Mouse (Mus musculus) megakaryocyte, adult 5-6 weeks (primary cell): ENCODE measurements around the gene Ppfia4. TPM values are rescaled to one million over a fixed set of nuclear protein-coding genes. Genes with fewer than 3 reads are reported as not detected.

Source experiments
- ATAC-seq: 2 replicates; pipeline ENCODE4 v1.8.0; 2016; ENCODE audit warnings: mild to moderate bottlenecking, inconsistent platforms; ENCODE audit not compliant: poor library complexity, severe bottlenecking
- total RNA-seq, 2 experiments: library from RNA; stranded (forward) in 1 of 2; stranded (reverse) in 1 of 2; fragments of 153-499, 151-499 nt in 1 of 2; fragments of 221-1000, 200-1000 nt in 1 of 2; gene quantifications; 2 replicates each; pipeline versions ENCODE4 v1.2.3 to v1.2.4; 2015 to 2017

Ppfia4 gene
- total RNA-seq, 2 experiments from 2014 or later = 50.5 to 55.6 TPM

GRCm38 (mm10) chr1:134339757-134340619 lies 7.3 kb upstream of the Ppfia4 start:
- ATAC-seq = no peak

DNA sequence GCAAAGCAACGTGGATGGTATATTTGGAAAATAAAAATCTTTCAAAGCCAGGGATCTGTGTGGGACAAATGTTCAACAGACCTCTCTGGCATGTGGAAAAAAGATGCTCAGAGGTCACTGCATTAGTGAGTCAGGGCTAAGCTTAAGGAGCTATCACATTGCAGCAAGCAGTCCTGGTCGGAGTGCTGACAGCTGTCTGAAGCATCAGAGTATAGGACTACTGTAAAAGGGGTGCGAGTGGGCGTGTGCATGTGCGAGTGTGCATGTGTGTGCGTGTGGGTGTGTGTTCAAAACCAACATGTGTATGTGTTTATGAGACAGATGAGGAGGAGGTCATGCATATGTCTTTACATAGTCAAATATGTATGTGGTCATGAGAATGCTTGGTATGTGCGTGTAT lies 6.4 kb upstream of the Ppfia4 start:
- no peak for ATAC-seq

DNA sequence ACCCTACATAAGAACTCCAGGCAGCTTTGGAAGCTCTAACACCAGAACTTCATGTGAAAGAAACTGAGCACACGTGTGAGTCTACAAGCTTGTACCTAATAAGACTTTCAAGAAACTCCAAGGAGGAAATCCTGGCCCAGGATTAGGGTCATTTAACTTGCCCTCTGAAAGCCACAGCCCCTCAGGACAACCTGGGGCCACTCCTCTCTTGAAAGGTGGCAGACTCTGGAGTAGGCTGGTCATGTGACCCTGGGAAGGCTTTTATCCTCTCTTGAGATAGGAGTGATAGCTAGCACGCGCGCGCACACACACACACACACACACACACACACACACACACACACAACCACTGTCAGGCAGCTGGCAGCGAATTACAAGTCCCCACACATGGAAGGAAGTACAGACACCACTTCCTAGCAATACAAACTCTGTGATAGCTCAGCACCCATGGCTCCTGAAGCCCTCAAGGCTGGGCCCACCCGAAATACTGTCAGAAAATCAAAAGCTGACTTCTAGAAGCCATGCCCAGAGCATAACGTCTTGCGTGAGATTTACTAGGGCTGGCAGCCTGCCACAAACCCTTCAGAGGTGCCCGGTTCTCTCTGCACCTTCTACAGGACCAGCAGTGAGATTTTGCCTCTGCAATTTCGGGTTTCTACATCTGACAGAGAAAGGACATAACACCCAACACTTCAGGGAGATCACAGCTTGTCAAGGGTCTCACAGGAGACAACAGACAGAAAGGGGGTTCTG lies 4.4 kb upstream of the Ppfia4 start:
- no peak for ATAC-seq

GRCm38 (mm10) chr1:134335924-134336810 lies 3.4 kb upstream of the Ppfia4 start:
- no peak for ATAC-seq

- no peak for ATAC-seq
Observed at GRCm38 (mm10) chr1:134335211-134335923, 2.6 kb upstream of the Ppfia4 start.

DNA sequence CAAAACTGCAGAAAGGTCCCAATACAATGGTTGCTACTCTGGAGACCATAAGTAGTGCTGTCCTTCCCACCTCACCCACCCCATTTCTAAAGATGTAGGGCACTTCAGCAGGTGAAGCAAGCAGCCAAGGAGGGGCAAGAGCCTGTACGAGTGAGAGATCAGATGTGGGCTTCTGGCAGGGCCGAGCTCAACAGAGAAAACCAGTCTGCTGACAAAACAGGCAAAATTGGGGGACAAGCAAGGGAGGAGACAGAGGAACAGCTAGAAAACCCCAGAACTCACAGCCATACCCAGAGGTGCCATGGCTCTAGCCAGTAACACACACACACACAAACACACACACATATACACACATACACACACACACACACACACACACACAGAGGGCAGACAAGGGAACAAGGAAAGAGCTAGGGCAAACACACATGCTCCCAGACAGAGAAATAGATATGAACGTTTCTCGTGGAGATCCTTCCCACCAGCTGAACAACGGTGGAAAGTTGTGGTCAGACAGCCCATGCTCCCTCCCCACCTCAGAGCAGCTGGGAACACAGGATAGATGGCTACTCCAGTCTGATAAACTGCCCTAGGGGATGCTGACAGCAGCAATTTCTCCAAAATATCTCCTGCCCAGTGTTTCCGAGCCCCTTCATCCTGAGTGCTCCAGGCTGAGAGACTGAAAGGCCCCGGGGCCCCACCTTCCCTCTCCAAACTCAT lies 1.5 kb upstream of the Ppfia4 start:
- ATAC-seq = no peak

DNA sequence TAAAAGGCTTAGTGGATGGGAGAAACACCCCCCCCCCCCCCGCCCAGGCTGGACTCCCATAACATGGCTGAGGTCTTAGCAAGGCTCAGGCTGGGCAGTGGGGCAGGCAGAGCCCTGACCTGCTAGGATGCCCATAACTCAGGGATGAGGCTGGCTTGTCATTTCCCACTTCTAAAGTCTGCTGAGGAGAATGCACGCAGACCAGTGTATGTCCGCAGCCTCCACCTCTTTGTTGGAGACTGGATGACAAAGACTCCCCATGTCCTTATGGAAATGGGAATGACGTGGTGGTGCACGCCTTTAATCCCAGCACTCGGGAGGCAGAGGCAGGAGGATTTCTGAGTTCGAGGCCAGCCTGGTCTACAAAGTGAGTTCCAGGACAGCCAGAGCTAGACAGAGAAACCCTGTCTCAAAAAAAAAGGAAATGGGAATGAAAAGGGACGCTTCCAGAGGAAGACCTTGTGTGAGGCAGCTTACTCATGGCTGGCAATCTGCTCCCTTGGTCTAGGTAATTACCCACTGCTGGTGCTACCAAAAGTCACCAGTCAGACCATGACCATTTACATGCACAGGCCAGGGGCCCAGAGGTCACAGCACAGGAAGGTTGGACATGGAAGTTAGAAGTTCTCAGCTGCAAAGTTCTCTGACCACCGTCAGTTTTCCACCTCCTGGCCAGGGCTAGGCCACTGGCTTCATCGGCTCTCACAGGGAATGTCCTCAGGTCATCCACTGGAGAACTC lies 813 bp upstream of the Ppfia4 start:
- ATAC-seq = no peak

GRCm38 (mm10) chr1:134331879-134332635 lies 671 bp downstream of the Ppfia4 start:
- ATAC-seq = peak; percentile 69

DNA sequence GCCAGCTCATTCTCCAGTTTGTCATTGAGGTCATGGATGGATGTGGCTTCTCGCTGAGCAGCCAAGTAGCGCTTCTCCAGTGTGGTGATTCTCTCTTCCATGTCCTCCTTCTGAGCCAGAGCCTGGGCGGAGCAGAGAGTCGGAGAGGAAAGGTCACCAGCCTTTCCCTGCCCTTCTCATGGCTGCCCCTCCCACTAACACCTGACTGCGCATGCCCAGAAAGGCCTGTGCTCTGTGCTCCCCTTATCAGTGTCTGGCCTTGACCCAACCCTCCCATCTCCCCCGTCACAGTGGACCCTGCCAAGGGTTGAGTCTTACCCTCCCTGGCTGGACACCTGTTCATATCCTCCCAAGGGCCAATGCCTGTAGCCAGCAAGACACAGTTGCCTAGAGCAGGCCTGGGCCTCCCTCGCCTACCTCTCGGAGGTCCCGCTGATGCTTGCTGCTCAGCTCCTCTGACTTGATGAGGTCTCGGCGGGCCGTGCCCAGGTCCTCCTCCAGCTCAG lies 5.8 kb downstream of the Ppfia4 start:
- no peak for ATAC-seq

DNA sequence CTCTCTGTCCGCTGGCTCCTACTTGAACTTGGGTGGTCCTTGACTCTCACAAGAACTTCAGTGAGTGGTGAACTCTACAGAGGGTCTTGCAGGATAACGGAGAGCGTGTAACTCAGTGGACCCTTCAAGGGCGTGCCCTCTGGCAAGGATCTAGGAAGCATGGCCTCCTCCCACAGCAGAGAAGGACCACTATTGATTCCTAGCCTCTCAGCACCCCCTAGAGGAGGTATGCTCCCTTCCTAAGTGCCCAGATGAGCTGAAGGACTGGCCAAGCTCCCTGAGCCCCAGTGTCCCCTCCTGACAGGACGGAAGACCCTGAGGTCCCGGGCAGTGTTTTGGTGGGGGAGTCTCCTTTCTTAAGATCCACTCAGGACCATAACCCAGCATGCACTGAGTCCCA lies 10.1 kb downstream of the Ppfia4 start:
- no peak for ATAC-seq

GRCm38 (mm10) chr1:134320691-134321301 lies 11.9 kb downstream of the Ppfia4 start:
- ATAC-seq = no peak

DNA sequence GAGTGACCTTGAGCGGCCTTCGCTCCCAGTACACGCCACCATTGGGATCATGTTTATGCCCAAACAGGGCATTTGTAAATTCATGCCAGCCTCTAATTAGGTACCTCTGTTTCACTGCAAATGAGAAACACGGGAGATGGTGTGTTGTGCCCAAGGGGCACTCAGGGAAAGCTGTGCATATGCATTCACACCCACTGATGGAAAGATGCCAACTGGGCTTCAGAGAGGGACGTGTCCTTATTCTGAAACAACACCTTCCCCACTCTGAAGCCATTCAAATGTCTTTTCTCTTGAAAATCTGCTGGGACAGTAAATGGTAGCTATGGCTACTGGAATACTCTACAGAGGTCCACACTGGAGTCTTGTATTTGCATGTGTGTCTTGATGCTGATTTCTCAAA lies 14.5 kb downstream of the Ppfia4 start:
- no peak for ATAC-seq

DNA sequence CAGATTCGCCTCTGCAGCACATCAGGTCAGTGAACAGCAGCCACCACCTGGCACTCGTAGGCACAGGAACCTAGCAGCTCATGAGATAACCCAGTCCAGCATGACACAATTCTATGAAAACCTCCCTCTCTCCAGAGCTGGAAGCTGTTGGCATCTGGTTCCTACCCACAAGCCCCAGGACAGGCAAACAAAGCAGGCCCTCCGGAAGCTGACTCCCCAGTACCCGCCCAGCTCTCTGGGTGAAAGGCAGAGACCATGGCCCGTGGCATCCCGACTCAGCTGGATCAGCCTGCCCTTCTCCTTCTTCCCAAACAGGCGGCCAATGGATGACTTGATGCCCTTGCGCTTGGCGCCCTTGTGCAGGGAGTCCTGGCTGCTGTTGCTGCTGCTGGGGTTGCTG lies 16.4 kb downstream of the Ppfia4 start:
- no peak for ATAC-seq

GRCm38 (mm10) chr1:134315181-134315580 lies 17.5 kb downstream of the Ppfia4 start:
- peak; percentile 87 for ATAC-seq

DNA sequence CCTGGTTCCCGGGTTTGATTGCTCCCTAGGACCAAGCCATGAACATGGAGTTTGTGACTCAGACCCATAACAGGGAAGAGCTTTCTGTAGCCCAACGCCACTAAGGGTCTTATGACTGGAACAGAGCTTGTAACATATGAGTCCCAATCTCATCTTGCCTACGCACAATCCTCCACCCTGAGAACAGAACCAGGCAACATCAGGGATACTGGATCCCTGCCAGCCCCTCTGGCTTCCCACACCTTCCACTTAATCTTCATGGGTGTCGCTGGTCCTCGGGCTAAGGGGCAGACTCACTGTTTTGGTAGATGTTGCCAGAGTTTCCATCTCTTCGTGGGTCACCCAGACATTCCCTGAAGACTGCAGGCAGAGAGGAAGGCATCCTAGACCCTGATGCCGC lies 21.0 kb downstream of the Ppfia4 start:
- no peak for ATAC-seq

- ATAC-seq = no peak
Observed at GRCm38 (mm10) chr1:134310729-134311128, 22.0 kb downstream of the Ppfia4 start.

GRCm38 (mm10) chr1:134310291-134310690 lies 22.4 kb downstream of the Ppfia4 start:
- ATAC-seq = no peak

- no peak for ATAC-seq
Observed at GRCm38 (mm10) chr1:134307409-134307808, 25.3 kb downstream of the Ppfia4 start.
